Mouse (Mus musculus): ENCODE results near the gene Ttll11. TPM values are rescaled to one million over a fixed set of nuclear protein-coding genes. Genes with fewer than 3 reads are reported as not detected.

The Ttll11 gene
- polyA plus RNA-seq, 1 experiment from 2014 or later: 0.45 TPM

DNA sequence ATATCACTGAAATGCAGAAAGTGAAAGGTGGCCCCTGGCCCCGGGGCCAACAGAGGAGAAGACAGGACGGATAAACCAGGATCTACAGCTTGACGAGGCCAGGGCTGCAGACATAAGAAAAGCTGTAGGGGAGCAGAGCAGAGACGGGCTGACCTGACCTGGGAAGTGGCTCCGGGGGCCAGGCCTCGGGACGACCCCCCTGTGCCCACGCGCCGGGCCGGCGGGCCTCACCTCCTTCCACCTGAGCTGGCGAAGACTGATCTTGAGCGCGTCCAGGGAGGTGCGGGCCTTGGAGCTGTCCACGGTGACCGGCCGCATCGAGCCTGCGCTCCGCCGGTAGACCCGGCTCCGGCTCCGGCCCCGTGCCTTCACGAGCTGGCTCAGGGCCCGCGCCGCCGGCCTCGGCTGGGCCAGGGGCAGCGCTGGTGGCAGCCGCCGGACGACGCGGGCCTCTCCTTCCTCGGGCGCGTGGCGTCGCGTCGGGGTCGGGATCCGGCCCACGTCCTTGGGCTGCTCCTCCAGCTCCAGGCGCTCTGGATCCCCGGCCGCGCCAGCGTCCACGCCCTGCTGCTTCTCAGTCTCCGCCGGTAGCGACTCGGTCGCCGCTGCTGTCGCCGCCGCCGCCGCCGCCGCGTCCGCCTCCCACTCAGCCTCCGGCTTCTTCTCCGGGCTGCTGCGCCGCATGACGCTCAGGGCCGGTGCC lies 621 bp downstream of the Ttll11 start:
- ATAC-seq (replicated peaks; ENCODE audit: low FRiP score): peak; percentile 58
- Histone ChIP-seq H3K27me3 (replicated peaks; ENCODE audit: control insufficient read depth, insufficient read depth, low read length) (peaks cover 4% of the 10 kb centered on the region; the same call in 1 of the 2 replicates), H3K27ac (ENCODE audit: low read depth, low read length) (no peak overlapping the region), H3K4me2 (peak overlapping the region; percentile 92), H3K4me3 (ENCODE audit: low read depth, low read length) (peak overlapping the region; percentile 77), H3K9ac (ENCODE audit: low read depth, low read length) (peak overlapping the region; percentile 85), H3K4me1 (replicated peaks; ENCODE audit: control insufficient read depth, insufficient read depth, low read length) (peaks cover 15% of the 10 kb centered on the region), H3K36me3 (ENCODE audit: control insufficient read depth, insufficient read depth, low read length) (no peaks in the 10 kb centered on the region), H3K9me3 (ENCODE audit: control insufficient read depth, low read length) (no peaks in the 10 kb centered on the region)
- WGBS: under 1% methylated on average over 68 of the region's 76 CpGs
- peak; percentile 59 for DNase-seq (ENCODE audit: low spot score)

DNA sequence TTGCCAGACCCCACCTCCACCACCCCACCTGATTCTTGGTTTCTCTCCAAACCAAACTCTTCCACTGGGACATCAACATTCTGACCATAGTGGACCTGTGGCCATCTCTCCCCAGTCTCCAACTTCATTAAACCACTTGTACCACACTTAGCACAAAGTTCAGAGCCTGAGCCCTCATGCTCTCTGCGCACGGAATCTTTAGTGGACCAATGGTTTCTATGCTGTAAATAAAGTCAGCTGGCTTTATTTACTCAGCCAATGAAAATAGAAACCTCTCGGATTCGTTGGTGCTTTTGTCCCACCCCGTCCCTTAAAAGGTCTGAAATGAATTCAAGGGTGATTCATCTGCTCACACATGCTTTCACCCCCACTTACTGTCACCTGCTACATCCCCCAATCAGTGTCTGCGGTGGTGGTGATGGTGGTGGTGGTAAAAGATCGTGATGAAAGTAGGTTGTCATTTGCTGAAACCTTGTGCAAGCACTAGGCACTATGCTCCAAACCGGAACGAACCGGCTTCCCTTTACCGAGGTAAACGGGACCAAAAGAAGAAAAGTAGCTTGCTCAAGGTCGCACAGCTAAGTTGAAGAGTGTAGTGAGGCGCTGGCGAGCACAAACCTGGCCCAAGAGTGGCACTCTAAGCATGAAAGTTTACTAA lies 1.3 kb downstream of the Ttll11 start:
- H3K4me2 ChIP-seq: peak overlapping the region; percentile 92
- H3K9ac ChIP-seq (ENCODE audit: low read depth, low read length): peak overlapping the region; percentile 85
- H3K4me3 ChIP-seq (ENCODE audit: low read depth, low read length): peak overlapping the region; percentile 77
- H3K4me1 ChIP-seq (replicated peaks; ENCODE audit: control insufficient read depth, insufficient read depth, low read length): peaks cover 15% of the 10 kb centered on the region
- ATAC-seq (replicated peaks; ENCODE audit: low FRiP score) (no peak), DNase-seq (ENCODE audit: low spot score) (no peak)
- H3K36me3 ChIP-seq (ENCODE audit: control insufficient read depth, insufficient read depth, low read length): no peaks in the 10 kb centered on the region
- H3K27ac ChIP-seq (ENCODE audit: low read depth, low read length): no peak overlapping the region
- H3K9me3 ChIP-seq (ENCODE audit: control insufficient read depth, low read length): no peaks in the 10 kb centered on the region
- whole genome bisulfite sequencing: 26% methylated on average over 15 of the region's 15 CpGs
- H3K27me3 ChIP-seq (replicated peaks; ENCODE audit: control insufficient read depth, insufficient read depth, low read length): peaks cover 4% of the 10 kb centered on the region; the same call in 1 of the 2 replicates

DNA sequence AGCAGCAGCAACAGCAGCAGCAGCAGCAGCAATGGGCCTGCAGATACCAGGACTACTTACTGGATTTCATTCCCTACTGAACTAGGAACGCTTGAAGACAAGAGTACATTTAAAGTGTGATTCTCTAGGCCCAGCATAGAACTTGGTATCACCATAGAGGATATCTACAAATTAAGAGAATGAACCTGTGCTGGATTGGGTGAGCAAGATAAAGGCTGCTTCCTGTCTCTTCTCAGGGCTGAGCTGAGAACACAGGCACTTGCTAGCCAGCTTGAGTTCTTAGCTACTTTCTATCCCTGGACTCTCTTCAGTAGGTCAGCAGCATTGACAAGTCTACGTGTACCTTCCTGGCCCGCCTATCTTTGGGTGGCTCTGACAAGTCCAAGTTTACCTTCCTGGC lies 2.0 kb downstream of the Ttll11 start:
- Histone ChIP-seq H3K27ac (ENCODE audit: low read depth, low read length) (no peak overlapping the region), H3K4me1 (replicated peaks; ENCODE audit: control insufficient read depth, insufficient read depth, low read length) (peaks cover 15% of the 10 kb centered on the region), H3K27me3 (replicated peaks; ENCODE audit: control insufficient read depth, insufficient read depth, low read length) (peaks cover 4% of the 10 kb centered on the region; the same call in 1 of the 2 replicates), H3K4me3 (ENCODE audit: low read depth, low read length) (no peak overlapping the region), H3K36me3 (ENCODE audit: control insufficient read depth, insufficient read depth, low read length) (no peaks in the 10 kb centered on the region), H3K9ac (ENCODE audit: low read depth, low read length) (no peak overlapping the region), H3K9me3 (ENCODE audit: control insufficient read depth, low read length) (no peaks in the 10 kb centered on the region), H3K4me2 (peak overlapping the region; percentile 92)
- no peak for ATAC-seq (replicated peaks; ENCODE audit: low FRiP score)
- DNase-seq (ENCODE audit: low spot score): no peak
- 78% methylated on average over 3 of the region's 3 CpGs for WGBS

DNA sequence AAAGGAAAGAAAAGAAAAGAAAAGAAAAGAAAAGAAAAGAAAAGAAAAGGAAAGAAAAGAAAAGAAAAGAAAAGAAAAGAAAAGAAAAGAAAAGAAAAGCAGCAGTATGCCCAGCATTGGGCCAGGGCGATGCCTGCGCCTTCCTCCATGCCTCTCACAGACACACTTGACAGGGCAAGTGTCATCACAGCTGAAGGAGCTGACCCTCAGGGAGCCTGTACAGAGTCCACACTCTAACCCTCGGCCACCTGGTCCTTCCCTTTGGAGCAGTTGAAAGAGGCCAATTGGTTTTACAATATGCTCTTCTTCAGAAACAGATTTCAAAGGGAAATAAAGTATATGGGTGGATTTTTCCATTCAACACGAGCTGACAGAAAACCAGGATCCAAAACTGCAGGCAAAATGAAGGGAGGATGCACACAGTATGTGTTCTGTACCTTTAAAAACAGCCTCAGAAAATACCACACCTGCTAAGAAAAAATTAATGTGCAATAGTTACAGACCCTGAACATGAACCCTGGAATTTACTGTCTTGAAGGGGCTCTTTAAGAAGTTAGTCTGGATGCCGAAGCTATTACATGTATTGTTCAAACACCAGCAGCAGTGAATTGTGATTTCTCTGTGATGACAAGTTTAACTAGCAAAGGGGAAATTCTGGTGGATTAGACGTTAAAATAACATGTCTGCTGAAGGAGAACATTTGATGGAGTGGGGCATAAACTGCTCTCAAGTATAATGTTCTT lies 7.3 kb downstream of the Ttll11 start:
- no peak overlapping the region for H3K4me2 ChIP-seq
- no peak for DNase-seq (ENCODE audit: low spot score)
- WGBS: 69% methylated on average over 6 of the region's 6 CpGs

DNA sequence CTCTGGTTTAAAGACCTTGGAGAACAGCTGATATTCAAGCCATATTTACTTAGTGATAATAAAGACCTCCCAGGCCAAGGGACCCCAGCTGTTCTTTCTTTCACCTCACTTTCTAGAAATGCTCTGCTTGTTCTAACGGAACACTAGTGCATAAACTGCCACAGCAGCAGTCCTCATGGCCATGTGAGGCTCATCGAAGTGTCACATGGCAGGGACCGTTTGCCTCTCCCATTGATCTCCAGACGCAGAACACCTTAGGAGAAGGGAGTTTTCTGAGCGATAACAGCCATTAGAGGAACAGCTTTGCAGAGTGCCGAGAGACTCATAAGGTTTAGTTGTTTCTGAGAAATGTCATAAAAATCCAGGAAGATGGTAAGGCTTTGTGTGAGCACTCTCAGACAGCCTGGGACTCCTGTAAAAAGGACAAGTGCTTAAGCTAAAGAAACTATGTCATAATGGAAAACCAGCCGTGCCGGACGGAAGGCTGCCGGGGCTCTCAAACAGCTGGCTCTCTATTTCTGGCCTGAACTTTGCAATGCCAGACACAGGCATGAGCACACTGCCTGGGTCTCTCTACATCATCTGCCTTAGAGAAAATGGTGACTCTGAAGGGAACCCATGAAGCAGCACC lies 13.7 kb downstream of the Ttll11 start:
- no peaks in the 10 kb centered on the region for H3K27me3 ChIP-seq (replicated peaks; ENCODE audit: control insufficient read depth, insufficient read depth, low read length)
- H3K4me2 ChIP-seq: no peak overlapping the region
- no peaks in the 10 kb centered on the region for H3K4me1 ChIP-seq (replicated peaks; ENCODE audit: control insufficient read depth, insufficient read depth, low read length)
- H3K9ac ChIP-seq (ENCODE audit: low read depth, low read length): no peak overlapping the region
- DNase-seq (ENCODE audit: low spot score): no peak
- WGBS: 83% methylated on average over 10 of the region's 10 CpGs
- no peak overlapping the region for H3K4me3 ChIP-seq (ENCODE audit: low read depth, low read length)
- no peaks in the 10 kb centered on the region for H3K36me3 ChIP-seq (ENCODE audit: control insufficient read depth, insufficient read depth, low read length)
- ATAC-seq (replicated peaks; ENCODE audit: low FRiP score): no peak
- H3K9me3 ChIP-seq (ENCODE audit: control insufficient read depth, low read length): no peaks in the 10 kb centered on the region
- H3K27ac ChIP-seq (ENCODE audit: low read depth, low read length): no peak overlapping the region

More for the DNA sequence above, 7.3 kb downstream of the Ttll11 start:
- Histone ChIP-seq H3K9ac (ENCODE audit: low read depth, low read length) (no peak overlapping the region), H3K27ac (ENCODE audit: low read depth, low read length) (no peak overlapping the region), H3K9me3 (ENCODE audit: control insufficient read depth, low read length) (no peaks in the 10 kb centered on the region), H3K4me1 (replicated peaks; ENCODE audit: control insufficient read depth, insufficient read depth, low read length) (0 out of 2 replicates have a peak, but pooled peaks cover 3% of the 10 kb centered on the region), H3K4me3 (ENCODE audit: low read depth, low read length) (no peak overlapping the region), H3K27me3 (replicated peaks; ENCODE audit: control insufficient read depth, insufficient read depth, low read length) (no peaks in the 10 kb centered on the region), H3K36me3 (ENCODE audit: control insufficient read depth, insufficient read depth, low read length) (no peaks in the 10 kb centered on the region)
- no peak for ATAC-seq (replicated peaks; ENCODE audit: low FRiP score)

GRCm38 (mm10) chr2:35963280-35963679 lies 16.4 kb downstream of the Ttll11 start:
- H3K36me3 ChIP-seq (ENCODE audit: control insufficient read depth, insufficient read depth, low read length): no peaks in the 10 kb centered on the region
- H3K4me2 ChIP-seq: no peak overlapping the region
- no peak overlapping the region for H3K4me3 ChIP-seq (ENCODE audit: low read depth, low read length)
- no peak overlapping the region for H3K9ac ChIP-seq (ENCODE audit: low read depth, low read length)
- no peaks in the 10 kb centered on the region for H3K9me3 ChIP-seq (ENCODE audit: control insufficient read depth, low read length)
- no peak overlapping the region for H3K27ac ChIP-seq (ENCODE audit: low read depth, low read length)
- no peak for ATAC-seq (replicated peaks; ENCODE audit: low FRiP score)
- WGBS: 82% methylated on average over 2 of the region's 2 CpGs
- H3K27me3 ChIP-seq (replicated peaks; ENCODE audit: control insufficient read depth, insufficient read depth, low read length): no peaks in the 10 kb centered on the region
- no peaks in the 10 kb centered on the region for H3K4me1 ChIP-seq (replicated peaks; ENCODE audit: control insufficient read depth, insufficient read depth, low read length)
- DNase-seq (ENCODE audit: low spot score): no peak

DNA sequence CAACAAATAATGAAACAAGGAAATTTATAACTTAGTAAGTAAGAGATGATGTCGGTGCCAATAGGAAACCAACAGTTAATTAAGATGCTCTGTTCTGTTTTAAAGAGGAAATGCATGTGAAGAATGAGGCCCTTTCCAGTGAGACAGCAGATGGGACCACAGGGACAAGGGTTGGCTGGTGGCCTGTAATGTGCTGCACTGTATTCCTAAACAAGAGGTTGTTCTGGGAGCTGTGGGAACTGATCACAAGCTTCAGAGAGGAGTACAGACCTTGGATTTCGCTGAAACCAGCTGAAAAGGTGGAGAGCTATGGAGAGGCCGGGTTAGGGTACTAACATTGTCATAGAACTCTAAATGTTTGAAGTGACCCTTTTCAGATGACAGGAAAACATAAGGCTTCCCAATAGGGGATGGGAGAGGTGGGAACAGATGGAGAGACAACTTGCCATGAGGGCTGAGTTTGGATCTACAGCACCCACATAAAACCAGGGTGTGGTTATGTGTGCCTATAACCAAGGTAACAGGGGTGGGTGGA lies 18.1 kb downstream of the Ttll11 start:
- 76% methylated on average over 3 of the region's 3 CpGs for WGBS

DNA sequence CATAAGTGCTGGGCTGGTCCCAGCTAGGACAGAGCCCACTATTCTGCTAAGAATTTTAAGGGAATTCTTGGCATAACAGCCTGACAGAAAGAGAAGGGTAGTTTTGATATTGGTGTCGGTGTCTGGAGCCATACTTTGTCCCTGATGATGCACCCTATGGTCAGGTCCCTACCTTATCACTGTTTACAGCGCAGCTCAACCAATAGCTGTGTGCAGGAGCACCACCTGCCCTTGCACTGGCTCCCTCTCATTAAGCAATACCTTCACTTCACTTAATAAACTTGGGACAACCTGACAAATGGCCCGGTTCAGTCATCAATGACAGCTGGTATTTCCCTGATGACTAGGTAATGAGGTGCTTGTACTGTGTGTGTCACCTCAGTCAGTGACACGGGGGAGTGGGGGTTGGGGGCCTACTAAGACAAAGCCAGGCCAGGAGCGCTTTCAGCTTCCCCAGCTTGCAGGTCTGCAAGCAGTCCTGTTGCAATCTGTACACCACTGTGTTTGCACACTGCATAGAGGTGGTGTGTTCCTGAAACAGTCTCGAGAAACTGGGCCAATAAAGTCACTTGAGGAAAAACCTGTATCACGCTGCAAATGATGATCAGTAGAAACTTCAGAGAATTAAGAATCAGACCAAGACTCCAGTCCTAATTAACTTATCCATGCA lies 22.1 kb downstream of the Ttll11 start:
- Histone ChIP-seq H3K27me3 (replicated peaks; ENCODE audit: control insufficient read depth, insufficient read depth, low read length) (no peaks in the 10 kb centered on the region), H3K4me2 (no peak overlapping the region), H3K36me3 (ENCODE audit: control insufficient read depth, insufficient read depth, low read length) (no peaks in the 10 kb centered on the region), H3K9me3 (ENCODE audit: control insufficient read depth, low read length) (no peaks in the 10 kb centered on the region), H3K27ac (ENCODE audit: low read depth, low read length) (no peak overlapping the region), H3K4me1 (replicated peaks; ENCODE audit: control insufficient read depth, insufficient read depth, low read length) (no peaks in the 10 kb centered on the region), H3K4me3 (ENCODE audit: low read depth, low read length) (no peak overlapping the region), H3K9ac (ENCODE audit: low read depth, low read length) (no peak overlapping the region)
- no peak for DNase-seq (ENCODE audit: low spot score)
- WGBS: 61% methylated on average over 7 of the region's 7 CpGs
- 0 out of 2 replicates have a peak, but pooled peaks have one; percentile 29 for ATAC-seq (replicated peaks; ENCODE audit: low FRiP score)

More for the DNA sequence above, 18.1 kb downstream of the Ttll11 start:
- H3K4me2 ChIP-seq: no peak overlapping the region
- no peak overlapping the region for H3K4me3 ChIP-seq (ENCODE audit: low read depth, low read length)
- DNase-seq (ENCODE audit: low spot score) (no peak), ATAC-seq (replicated peaks; ENCODE audit: low FRiP score) (no peak)
- no peaks in the 10 kb centered on the region for H3K9me3 ChIP-seq (ENCODE audit: control insufficient read depth, low read length)
- no peaks in the 10 kb centered on the region for H3K36me3 ChIP-seq (ENCODE audit: control insufficient read depth, insufficient read depth, low read length)
- H3K27me3 ChIP-seq (replicated peaks; ENCODE audit: control insufficient read depth, insufficient read depth, low read length): no peaks in the 10 kb centered on the region
- H3K9ac ChIP-seq (ENCODE audit: low read depth, low read length): no peak overlapping the region
- H3K27ac ChIP-seq (ENCODE audit: low read depth, low read length): no peak overlapping the region
- H3K4me1 ChIP-seq (replicated peaks; ENCODE audit: control insufficient read depth, insufficient read depth, low read length): no peaks in the 10 kb centered on the region
